Mouse (Mus musculus): Measurements from ENCODE around the gene Olfr610. TPM values are rescaled to one million over a fixed set of nuclear protein-coding genes. Genes with fewer than 3 reads are reported as not detected.

Gene Olfr610
- not detected for polyA plus RNA-seq (2015; fragmentation: Illumina TruSeq; extraction: RNeasy Lipid Tissue Mini Kit (QIAGEN cat#74804); ENCODE audit: insufficient read depth, low read depth, low replicate concordance)

DNA sequence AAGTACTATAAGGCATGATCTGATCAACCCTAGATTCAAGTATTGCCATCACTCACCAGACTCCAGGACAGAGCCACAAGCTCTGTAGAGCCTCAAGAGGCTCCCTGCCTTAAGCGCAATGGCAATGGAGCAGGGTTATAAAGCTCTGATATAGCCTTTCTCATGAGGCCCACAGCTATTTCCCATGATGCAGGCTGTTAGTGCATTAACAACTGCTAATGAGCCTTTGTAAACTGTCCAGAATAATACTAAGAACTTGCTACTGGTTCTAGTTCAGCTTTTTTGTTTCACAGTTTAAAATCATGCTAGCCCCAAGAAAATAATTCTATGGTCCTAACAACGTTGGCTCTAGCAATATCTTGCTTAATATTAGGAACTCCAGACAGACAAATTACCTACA is at the start of gene Olfr610:
Olfr610 (minus strand) TSS at position 101 of the 400 bp plus-strand sequence.

GRCm38 (mm10) chr7:103555779-103556178 is 43.9 kb upstream of the Olfr610 start, which contains the start of gene Olfr615:
TSS of gene Olfr615 (plus strand) at chr7:103556079.

GRCm38 (mm10) chr7:103547774-103548173 is 35.9 kb upstream of the Olfr610 start, which contains the start of gene Olfr613:
TSS of gene Olfr613 (plus strand) at chr7:103548074.

DNA sequence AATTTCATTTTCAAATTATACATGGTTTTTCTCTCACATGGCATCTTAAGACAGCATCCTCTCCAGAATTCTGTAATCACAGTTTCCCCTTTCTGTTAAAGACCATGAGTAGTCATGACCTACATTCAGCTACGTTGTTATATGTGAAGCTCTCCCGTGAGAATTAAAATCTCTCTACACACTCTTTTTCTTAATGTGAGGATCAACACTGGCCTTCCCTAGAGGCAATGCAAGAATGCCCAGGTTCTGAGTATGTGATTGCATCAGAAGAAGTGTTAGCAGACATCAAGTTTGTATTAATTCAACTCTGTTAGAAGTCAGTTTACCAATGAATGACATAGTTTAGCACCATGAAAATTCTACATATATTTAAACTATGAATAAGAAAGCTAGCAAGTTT is 30.7 kb upstream of the Olfr610 start, which contains the start of gene Olfr612:
Olfr612 (minus strand) TSS at position 101 of the 400 bp plus-strand sequence.

DNA sequence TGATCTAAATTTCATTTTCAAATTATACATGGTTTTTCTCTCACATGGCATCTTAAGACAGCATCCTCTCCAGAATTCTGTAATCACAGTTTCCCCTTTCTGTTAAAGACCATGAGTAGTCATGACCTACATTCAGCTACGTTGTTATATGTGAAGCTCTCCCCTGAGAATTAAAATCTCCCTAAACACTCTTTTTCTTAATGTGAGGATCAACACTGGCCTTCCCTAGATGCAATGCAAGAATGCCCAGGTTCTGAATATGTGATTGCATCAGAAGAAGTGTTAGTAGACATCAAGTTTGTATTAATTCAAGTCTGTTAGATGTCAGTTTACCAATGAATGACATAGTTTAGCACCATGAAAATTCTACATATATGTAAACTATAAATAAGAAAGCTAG is 8.8 kb upstream of the Olfr610 start, which contains the start of gene Olfr611:
Olfr611 (minus strand) TSS at position 101 of the 400 bp plus-strand sequence.

DNA sequence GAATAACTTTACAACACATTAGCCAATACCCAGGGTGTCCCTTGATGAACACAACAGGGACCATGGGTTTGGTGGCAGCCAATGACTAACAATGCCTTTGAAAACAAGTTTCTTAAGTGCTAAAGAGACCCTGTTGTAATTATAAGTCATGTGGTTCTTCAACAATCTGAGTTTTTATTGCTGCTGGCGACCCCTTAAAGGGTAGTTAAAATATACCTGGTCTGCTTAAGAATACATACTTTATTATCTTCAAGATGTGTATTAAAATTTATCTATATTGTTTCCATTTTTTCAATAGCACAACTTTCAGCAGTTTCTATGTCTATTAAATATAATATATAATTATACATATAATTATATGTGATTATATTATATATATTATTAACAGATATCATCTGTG is 14.0 kb downstream of the Olfr610 start, which contains the start of gene Olfr609:
Olfr609 (minus strand) TSS at position 101 of the 400 bp plus-strand sequence.

DNA sequence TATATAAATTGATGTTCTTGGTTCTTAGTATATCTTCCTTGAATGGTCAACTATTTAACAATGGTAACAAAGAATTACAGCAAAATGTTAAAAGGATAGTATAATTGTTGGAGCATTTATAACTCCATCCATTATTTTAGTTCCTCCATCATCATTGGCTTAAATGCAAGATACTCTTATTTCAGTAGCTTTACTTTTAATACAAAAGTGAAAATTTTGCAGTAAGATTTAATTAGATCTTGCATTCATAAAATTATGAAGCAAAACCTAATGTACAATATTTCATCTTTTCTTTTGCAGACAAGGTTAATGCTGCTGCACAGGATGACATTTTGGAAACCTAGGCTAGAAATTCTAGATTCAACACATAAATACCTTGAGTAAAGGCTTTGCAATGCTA is 42.3 kb downstream of the Olfr610 start, which contains the start of gene Olfr608:
Olfr608 (plus strand) TSS at position 301 of the 400 bp plus-strand sequence.

Other genes with a start within 250 kb of the Olfr610 start
- gene Olfr596, start 206.5 kb downstream of the Olfr610 start, polyA plus RNA-seq (2015; fragmentation: Illumina TruSeq; extraction: RNeasy Lipid Tissue Mini Kit (QIAGEN cat#74804); ENCODE audit: insufficient read depth, low read depth, low replicate concordance), result not detected
- not detected for gene Olfr597, start 195.8 kb downstream of the Olfr610 start, polyA plus RNA-seq (2015; fragmentation: Illumina TruSeq; extraction: RNeasy Lipid Tissue Mini Kit (QIAGEN cat#74804); ENCODE audit: insufficient read depth, low read depth, low replicate concordance)
- gene Olfr598, start 188.6 kb downstream of the Olfr610 start, polyA plus RNA-seq (2015; fragmentation: Illumina TruSeq; extraction: RNeasy Lipid Tissue Mini Kit (QIAGEN cat#74804); ENCODE audit: insufficient read depth, low read depth, low replicate concordance), result not detected
- gene Olfr599, start 176.2 kb downstream of the Olfr610 start, polyA plus RNA-seq (2015; fragmentation: Illumina TruSeq; extraction: RNeasy Lipid Tissue Mini Kit (QIAGEN cat#74804); ENCODE audit: insufficient read depth, low read depth, low replicate concordance), result not detected
- gene Olfr600, start 162.5 kb downstream of the Olfr610 start, polyA plus RNA-seq (2015; fragmentation: Illumina TruSeq; extraction: RNeasy Lipid Tissue Mini Kit (QIAGEN cat#74804); ENCODE audit: insufficient read depth, low read depth, low replicate concordance), result not detected
- not detected for gene Olfr601, start 149.5 kb downstream of the Olfr610 start, polyA plus RNA-seq (2015; fragmentation: Illumina TruSeq; extraction: RNeasy Lipid Tissue Mini Kit (QIAGEN cat#74804); ENCODE audit: insufficient read depth, low read depth, low replicate concordance)
- not detected for gene Olfr603, start 125.9 kb downstream of the Olfr610 start, polyA plus RNA-seq (2015; fragmentation: Illumina TruSeq; extraction: RNeasy Lipid Tissue Mini Kit (QIAGEN cat#74804); ENCODE audit: insufficient read depth, low read depth, low replicate concordance)
- not detected for gene Usp17lc, start 97.0 kb downstream of the Olfr610 start, polyA plus RNA-seq (2015; fragmentation: Illumina TruSeq; extraction: RNeasy Lipid Tissue Mini Kit (QIAGEN cat#74804); ENCODE audit: insufficient read depth, low read depth, low replicate concordance)
- gene Olfr605, start 66.7 kb downstream of the Olfr610 start, polyA plus RNA-seq (2015; fragmentation: Illumina TruSeq; extraction: RNeasy Lipid Tissue Mini Kit (QIAGEN cat#74804); ENCODE audit: insufficient read depth, low read depth, low replicate concordance), result not detected
- gene Olfr606, start 63.1 kb downstream of the Olfr610 start, polyA plus RNA-seq (2015; fragmentation: Illumina TruSeq; extraction: RNeasy Lipid Tissue Mini Kit (QIAGEN cat#74804); ENCODE audit: insufficient read depth, low read depth, low replicate concordance), result not detected
- gene Olfr607, start 48.0 kb downstream of the Olfr610 start, polyA plus RNA-seq (2015; fragmentation: Illumina TruSeq; extraction: RNeasy Lipid Tissue Mini Kit (QIAGEN cat#74804); ENCODE audit: insufficient read depth, low read depth, low replicate concordance), result not detected
- not detected for gene Olfr608, start 42.2 kb downstream of the Olfr610 start, polyA plus RNA-seq (2015; fragmentation: Illumina TruSeq; extraction: RNeasy Lipid Tissue Mini Kit (QIAGEN cat#74804); ENCODE audit: insufficient read depth, low read depth, low replicate concordance)
- gene Olfr609, start 14.1 kb downstream of the Olfr610 start, polyA plus RNA-seq (2015; fragmentation: Illumina TruSeq; extraction: RNeasy Lipid Tissue Mini Kit (QIAGEN cat#74804); ENCODE audit: insufficient read depth, low read depth, low replicate concordance), result not detected
- gene Olfr611, start 8.7 kb upstream of the Olfr610 start, polyA plus RNA-seq (2015; fragmentation: Illumina TruSeq; extraction: RNeasy Lipid Tissue Mini Kit (QIAGEN cat#74804); ENCODE audit: insufficient read depth, low read depth, low replicate concordance), result not detected
- gene Olfr612, start 30.6 kb upstream of the Olfr610 start, polyA plus RNA-seq (2015; fragmentation: Illumina TruSeq; extraction: RNeasy Lipid Tissue Mini Kit (QIAGEN cat#74804); ENCODE audit: insufficient read depth, low read depth, low replicate concordance), result not detected
- not detected for gene Olfr613, start 36.0 kb upstream of the Olfr610 start, polyA plus RNA-seq (2015; fragmentation: Illumina TruSeq; extraction: RNeasy Lipid Tissue Mini Kit (QIAGEN cat#74804); ENCODE audit: insufficient read depth, low read depth, low replicate concordance)
- gene Olfr615, start 44.0 kb upstream of the Olfr610 start, polyA plus RNA-seq (2015; fragmentation: Illumina TruSeq; extraction: RNeasy Lipid Tissue Mini Kit (QIAGEN cat#74804); ENCODE audit: insufficient read depth, low read depth, low replicate concordance), result not detected
- not detected for gene Olfr616, start 57.0 kb upstream of the Olfr610 start, polyA plus RNA-seq (2015; fragmentation: Illumina TruSeq; extraction: RNeasy Lipid Tissue Mini Kit (QIAGEN cat#74804); ENCODE audit: insufficient read depth, low read depth, low replicate concordance)
- gene Olfr617, start 60.9 kb upstream of the Olfr610 start, polyA plus RNA-seq (2015; fragmentation: Illumina TruSeq; extraction: RNeasy Lipid Tissue Mini Kit (QIAGEN cat#74804); ENCODE audit: insufficient read depth, low read depth, low replicate concordance), result not detected
- gene Olfr618, start 78.0 kb upstream of the Olfr610 start, polyA plus RNA-seq (2015; fragmentation: Illumina TruSeq; extraction: RNeasy Lipid Tissue Mini Kit (QIAGEN cat#74804); ENCODE audit: insufficient read depth, low read depth, low replicate concordance), result not detected
- not detected for gene Olfr619, start 88.5 kb upstream of the Olfr610 start, polyA plus RNA-seq (2015; fragmentation: Illumina TruSeq; extraction: RNeasy Lipid Tissue Mini Kit (QIAGEN cat#74804); ENCODE audit: insufficient read depth, low read depth, low replicate concordance)
- not detected for gene Olfr620, start 100.4 kb upstream of the Olfr610 start, polyA plus RNA-seq (2015; fragmentation: Illumina TruSeq; extraction: RNeasy Lipid Tissue Mini Kit (QIAGEN cat#74804); ENCODE audit: insufficient read depth, low read depth, low replicate concordance)
- not detected for gene Olfr622, start 130.6 kb upstream of the Olfr610 start, polyA plus RNA-seq (2015; fragmentation: Illumina TruSeq; extraction: RNeasy Lipid Tissue Mini Kit (QIAGEN cat#74804); ENCODE audit: insufficient read depth, low read depth, low replicate concordance)
- gene Olfr623, start 151.6 kb upstream of the Olfr610 start, polyA plus RNA-seq (2015; fragmentation: Illumina TruSeq; extraction: RNeasy Lipid Tissue Mini Kit (QIAGEN cat#74804); ENCODE audit: insufficient read depth, low read depth, low replicate concordance), result not detected
- gene Olfr624, start 159.1 kb upstream of the Olfr610 start, polyA plus RNA-seq (2015; fragmentation: Illumina TruSeq; extraction: RNeasy Lipid Tissue Mini Kit (QIAGEN cat#74804); ENCODE audit: insufficient read depth, low read depth, low replicate concordance), result not detected
- gene Olfr625-ps1, start 170.6 kb upstream of the Olfr610 start, polyA plus RNA-seq (2015; fragmentation: Illumina TruSeq; extraction: RNeasy Lipid Tissue Mini Kit (QIAGEN cat#74804); ENCODE audit: insufficient read depth, low read depth, low replicate concordance), result not detected
- gene Olfr243, start 202.5 kb upstream of the Olfr610 start, polyA plus RNA-seq (2015; fragmentation: Illumina TruSeq; extraction: RNeasy Lipid Tissue Mini Kit (QIAGEN cat#74804); ENCODE audit: insufficient read depth, low read depth, low replicate concordance), result not detected
- not detected for gene Olfr628, start 218.3 kb upstream of the Olfr610 start, polyA plus RNA-seq (2015; fragmentation: Illumina TruSeq; extraction: RNeasy Lipid Tissue Mini Kit (QIAGEN cat#74804); ENCODE audit: insufficient read depth, low read depth, low replicate concordance)
- gene Olfr629, start 232.8 kb upstream of the Olfr610 start, polyA plus RNA-seq (2015; fragmentation: Illumina TruSeq; extraction: RNeasy Lipid Tissue Mini Kit (QIAGEN cat#74804); ENCODE audit: insufficient read depth, low read depth, low replicate concordance), result not detected
- gene Olfr630, start 245.2 kb upstream of the Olfr610 start, polyA plus RNA-seq (2015; fragmentation: Illumina TruSeq; extraction: RNeasy Lipid Tissue Mini Kit (QIAGEN cat#74804); ENCODE audit: insufficient read depth, low read depth, low replicate concordance), result not detected